10 mouse cellular contexts compared by ENCODE assay signal in the genomic region with DNA sequence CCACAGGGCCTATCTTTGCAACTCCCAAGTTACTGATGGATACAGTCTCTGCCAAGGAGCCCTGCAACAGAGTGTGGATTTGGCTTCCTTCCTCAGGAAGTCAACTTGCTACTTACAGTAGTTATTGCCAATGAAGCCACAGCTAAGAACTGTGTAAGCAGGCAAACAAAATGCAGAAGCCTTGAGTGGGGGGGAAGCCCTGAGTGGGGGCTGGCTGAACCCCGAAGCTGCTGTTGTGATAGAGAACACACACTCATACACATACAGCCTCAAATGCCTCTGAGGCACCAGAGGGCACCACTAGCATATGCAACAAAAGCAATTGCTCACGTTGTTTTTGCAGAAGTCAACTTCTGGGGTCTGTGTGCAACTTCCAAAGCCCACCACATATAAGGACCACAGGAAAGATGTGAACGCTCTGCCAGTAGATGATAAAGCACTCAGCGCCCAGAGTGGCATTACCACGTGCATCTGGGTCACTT. TPM values are rescaled to one million over a fixed set of nuclear protein-coding genes. Genes with fewer than 3 reads are reported as not detected.
A peak's percentile ranks its signal among the peaks of the same experiment; 100 is the strongest.
DNase-seq lines count a peak whose midpoint lies in the region; ATAC-seq and TF ChIP-seq lines count a peak whose summit lies in the region.
"Had no signal": no experiment of that assay in that cellular context is flagged by ENCODE, and none has a peak within 500 bp of the region (broad histone marks: within the 10 kb centered on the region; RNA-seq: fewer than 3 reads in every experiment).

No protein-coding gene starts in this region.

- peaks cover 11% of the 10 kb centered on the region for H3K36me3 ChIP-seq in heart, adult 2 months (ENCODE audit: control insufficient read depth, insufficient read depth, low read length)
- H3K36me3 ChIP-seq in liver, embryonic 11.5 days (ENCODE audit: control insufficient read depth, insufficient read depth, low read length), result peaks cover 22% of the 10 kb centered on the region

- intact Hi-C loops in heart, adult 2 months (cut with DNase I), result loop anchor here (1.0 kb wide), 1 partner anchor 96 kb away; no protein-coding TSS in a partner anchor

- no peak for TF ChIP-seq POLR2A in heart, adult 2 months (IDR thresholded peaks at IDR 0.05; ENCODE audit: insufficient read depth, low read depth, low read length)
- TF ChIP-seq POLR2A in cortical plate, adult 2 months (IDR thresholded peaks at IDR 0.05; ENCODE audit: extremely low read depth, insufficient read depth, low read length), result no peak

- 0 out of 2 replicates have a peak, but pooled peaks have one; percentile 38 for TF ChIP-seq EP300 in heart, adult 2 months (IDR thresholded peaks at IDR 0.05; ENCODE audit: insufficient read depth, low read depth, low read length)

- no peak overlapping the region for H3K4me3 ChIP-seq in heart, adult 2 months
- H3K4me3 ChIP-seq in cortical plate, adult 2 months (ENCODE audit: insufficient read depth, low read length), result no peak overlapping the region
- H3K4me3 ChIP-seq in liver, embryonic 11.5 days (ENCODE audit: low read depth, low read length), result no peak overlapping the region

- no peak overlapping the region for H3K9ac ChIP-seq in heart, adult 2 months (ENCODE audit: low read depth, low read length)
- no peak overlapping the region for H3K9ac ChIP-seq in liver, embryonic 11.5 days (ENCODE audit: low read depth, low read length)

- H3K9me3 ChIP-seq in liver, embryonic 11.5 days (ENCODE audit: control insufficient read depth, low read length), result no peaks in the 10 kb centered on the region

- H3K79me2 ChIP-seq in heart, adult 2 months (replicated peaks; ENCODE audit: control insufficient read depth, insufficient read depth, low read length), result no peaks in the 10 kb centered on the region

- H3K27ac ChIP-seq in heart, adult 2 months, result no peak overlapping the region
- no peak overlapping the region for H3K27ac ChIP-seq in cortical plate, adult 2 months (ENCODE audit: insufficient read depth, low read length)
- H3K27ac ChIP-seq in liver, embryonic 11.5 days (ENCODE audit: low read depth, low read length), result no peak overlapping the region

- no peaks in the 10 kb centered on the region for H3K27me3 ChIP-seq in heart, adult 2 months (ENCODE audit: control insufficient read depth, insufficient read depth, low read length)
- no peaks in the 10 kb centered on the region for H3K27me3 ChIP-seq in liver, embryonic 11.5 days (replicated peaks; ENCODE audit: control insufficient read depth, insufficient read depth, low read length)

- no peak overlapping the region for H3K4me2 ChIP-seq in liver, embryonic 11.5 days

- peak; percentile 76 for TF ChIP-seq CTCF in heart, adult 2 months (IDR thresholded peaks at IDR 0.05)
- TF ChIP-seq CTCF in cortical plate, adult 2 months (IDR thresholded peaks at IDR 0.05; ENCODE audit: extremely low read depth, insufficient read depth, low read length), result peak; percentile 23; the same call in 1 of the 2 replicates

- no peak for ATAC-seq in liver, embryonic 11.5 days (replicated peaks; ENCODE audit: low FRiP score)

- WGBS in heart, adult 2 months, result 22% methylated on average over 5 of the region's 5 CpGs
- WGBS in liver, embryonic 11.5 days, result 56% methylated on average over 5 of the region's 5 CpGs

- DNase-seq in heart, adult 2 months, result peak; percentile 35 to 48
- DNase-seq in heart, adult 11 months, result no peak
- peak; percentile 8 for DNase-seq in 416B (ENCODE audit: low read depth)
- peak; percentile 57 for DNase-seq in lung, postnatal 10 days
- no peak for DNase-seq in adrenal gland, adult 8-10 months
- DNase-seq in layer of hippocampus, postnatal 10 days (ENCODE audit: low spot score in 2 of 2), result no peak
- DNase-seq in liver, embryonic 11.5 days (ENCODE audit: low spot score), result no peak
- DNase-seq: left cerebral cortex, postnatal 4 days had no signal

- peaks cover 5% of the 10 kb centered on the region for H3K4me1 ChIP-seq in heart, adult 2 months (ENCODE audit: control insufficient read depth, insufficient read depth, low read length)
- H3K4me1 ChIP-seq in cortical plate, adult 2 months (ENCODE audit: control insufficient read depth, insufficient read depth, low read length), result peaks cover 6% of the 10 kb centered on the region
- peaks cover 4% of the 10 kb centered on the region; the same call in 1 of the 2 replicates for H3K4me1 ChIP-seq in liver, embryonic 11.5 days (replicated peaks; ENCODE audit: control insufficient read depth, insufficient read depth, low read length)

RNA-seq across cellular contexts. Expression of a gene that starts 38.5 kb away (rescaled TPM):
- total RNA-seq in heart, adult 2 months (2021), result 10 to 100 TPM in 1 of 2 experiments, 1 to 10 TPM in 1; 7.9 to 10.8 TPM
- polyA plus RNA-seq in heart, adult 2 months (2012; rRNA removed), result 2.7 and 9.0 TPM in 2 replicates
- polyA plus RNA-seq in cortical plate, adult 2 months (2012; rRNA removed), result 0.90 and 1.9 TPM in 2 replicates
- total RNA-seq in adrenal gland, adult 8-10 months (2022), result under 1 TPM in 3 of 4 experiments, not detected in 1; 0.23 to 0.37 (median 0.30) TPM
- 1 to 10 TPM in 1 of 2 experiments, not detected in 1; 1.9 TPM for total RNA-seq in layer of hippocampus, postnatal 10 days (2021)
- 0.10 TPM in 1 of 2 replicates, not detected in the other for polyA plus RNA-seq in liver, embryonic 11.5 days (2014; fragmentation: Nextera tagmentation; extraction: Ambion mirVana)
- polyA plus RNA-seq: hindbrain, embryonic 11.5 days had no signal

RNA-seq across cellular contexts. Expression of a gene that starts 55.3 kb away (rescaled TPM):
- 100 to 1,000 TPM in 1 of 2 experiments, 10 to 100 TPM in 1; 98.9 to 116 TPM for total RNA-seq in heart, adult 2 months (2021)
- 34.0 and 53.7 TPM in 2 replicates for polyA plus RNA-seq in heart, adult 2 months (2012; rRNA removed)
- polyA plus RNA-seq in cortical plate, adult 2 months (2012; rRNA removed), result 10.9 and 11.1 TPM in 2 replicates
- total RNA-seq in adrenal gland, adult 8-10 months (2022), result 10 to 100 TPM; 75.7 to 93.3 (median 83.9) TPM
- 10 to 100 TPM; 25.5 to 27.7 TPM for total RNA-seq in layer of hippocampus, postnatal 10 days (2021)
- 41.8 and 43.7 TPM in 2 replicates for polyA plus RNA-seq in liver, embryonic 11.5 days (2014; fragmentation: Nextera tagmentation; extraction: Ambion mirVana)

Comparison
In these comparisons a context has a peak if more than half of its experiments do, and no peak if none do; other contexts are left out.
1. DNase-seq: peak in heart, adult 2 months (2 of 2), 416B (single experiment) and lung, postnatal 10 days (single experiment); none in heart, adult 11 months (single experiment), adrenal gland, adult 8-10 months (single experiment), layer of hippocampus, postnatal 10 days (0 of 2) and liver, embryonic 11.5 days (single experiment).